Mouse (Mus musculus): Measurements from ENCODE around the gene Myzap.
A peak's percentile ranks its signal among the peaks of the same experiment; 100 is the strongest.

Gene Myzap

GRCm38 (mm10) chr9:71596888-71597287, 4.7 kb upstream of the Myzap start:
- peak; percentile 96 for DNase-seq

GRCm38 (mm10) chr9:71592577-71593285, 571 bp upstream of the Myzap start:
- DNase-seq: no peak

- no peak for DNase-seq
Measured at GRCm38 (mm10) chr9:71591106-71591505, 1.1 kb downstream of the Myzap start.

DNA sequence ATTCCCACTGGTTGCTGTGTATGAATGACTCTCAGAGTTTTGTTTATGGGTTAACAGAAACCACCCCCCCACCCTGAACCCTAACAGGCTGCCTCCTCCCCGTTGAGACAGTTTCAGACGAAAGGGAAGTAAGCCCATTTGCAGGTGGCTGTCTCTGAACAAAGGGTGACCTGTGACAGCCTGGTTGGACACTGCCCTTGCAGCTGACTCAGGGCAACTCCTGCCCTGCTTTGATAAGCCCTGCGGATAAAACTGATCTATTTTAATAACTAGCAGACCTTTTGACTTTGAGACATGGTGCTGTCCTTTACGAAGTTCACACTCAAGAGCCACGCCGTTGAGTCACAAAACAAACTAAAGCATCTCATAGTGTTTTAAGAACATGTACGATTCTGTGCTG, 2.4 kb downstream of the Myzap start:
- peak; percentile 96 for DNase-seq

DNA sequence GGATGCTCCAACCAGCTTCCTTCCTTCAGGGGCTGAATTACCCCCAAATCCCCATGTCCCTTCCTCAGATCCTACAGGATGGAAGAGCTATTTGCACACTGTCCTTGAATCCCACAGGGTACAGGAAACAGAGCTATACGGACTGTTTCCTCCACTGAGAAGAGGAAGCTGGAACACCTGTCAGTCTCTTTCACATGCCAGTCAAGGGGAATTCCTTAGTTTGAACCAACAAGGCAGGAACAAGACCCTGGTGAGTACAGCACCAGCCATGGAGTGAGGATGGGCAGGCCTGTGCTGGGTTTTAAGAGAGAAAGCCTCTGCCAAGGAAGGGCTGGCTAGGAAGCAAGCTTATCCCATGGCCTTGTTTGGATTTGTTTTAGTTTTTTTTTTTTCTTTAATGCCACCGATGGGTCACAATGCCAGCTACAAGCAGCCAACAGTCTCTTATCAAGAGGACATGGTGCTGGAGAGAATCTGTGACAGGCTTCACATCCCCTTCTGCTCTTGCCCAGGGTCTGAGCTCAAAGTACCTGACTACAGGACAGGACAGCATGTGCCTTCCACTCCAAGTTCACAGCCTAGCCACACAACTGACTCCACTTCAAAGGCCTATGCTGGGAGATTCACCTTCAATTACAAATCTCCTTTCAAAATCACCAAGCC, 3.1 kb downstream of the Myzap start:
- DNase-seq: peak; percentile 98

GRCm38 (mm10) chr9:71586408-71586807, 5.8 kb downstream of the Myzap start:
- DNase-seq: peak; percentile 94

- DNase-seq: peak; percentile 93
Measured at GRCm38 (mm10) chr9:71582771-71583170, 9.4 kb downstream of the Myzap start.

DNA sequence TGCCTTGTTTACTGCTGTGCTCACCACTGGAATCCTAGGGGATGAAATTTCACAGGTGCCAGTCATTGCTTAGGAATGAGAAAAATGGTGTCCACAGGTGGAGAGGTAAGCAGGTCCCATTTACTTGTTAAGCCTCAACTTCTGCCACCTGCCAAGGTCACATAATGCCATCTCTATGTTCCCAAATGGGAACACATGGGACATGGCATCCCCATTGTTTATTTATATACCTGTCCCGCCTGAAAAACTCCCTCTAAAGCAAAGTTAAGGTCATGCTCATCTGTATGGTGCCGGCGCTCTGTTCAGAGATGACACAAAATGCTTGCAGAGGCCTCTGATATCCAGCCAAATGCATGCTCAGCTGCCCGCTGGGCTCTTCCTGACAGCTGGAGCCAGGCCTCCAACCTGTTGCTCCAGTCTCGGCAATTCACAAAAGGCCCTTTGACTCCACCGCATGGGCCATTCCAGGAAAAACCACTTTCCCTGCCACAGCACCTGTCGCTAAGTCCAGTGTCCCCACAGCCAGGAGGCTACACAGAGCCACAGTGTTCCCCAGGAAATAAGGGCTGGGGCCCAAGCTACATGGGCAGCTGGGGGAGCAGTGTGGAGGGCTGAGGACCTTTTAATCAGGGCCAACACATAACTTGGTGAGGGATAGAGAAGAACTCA, 13.1 kb downstream of the Myzap start:
- DNase-seq: peak; percentile 93

DNA sequence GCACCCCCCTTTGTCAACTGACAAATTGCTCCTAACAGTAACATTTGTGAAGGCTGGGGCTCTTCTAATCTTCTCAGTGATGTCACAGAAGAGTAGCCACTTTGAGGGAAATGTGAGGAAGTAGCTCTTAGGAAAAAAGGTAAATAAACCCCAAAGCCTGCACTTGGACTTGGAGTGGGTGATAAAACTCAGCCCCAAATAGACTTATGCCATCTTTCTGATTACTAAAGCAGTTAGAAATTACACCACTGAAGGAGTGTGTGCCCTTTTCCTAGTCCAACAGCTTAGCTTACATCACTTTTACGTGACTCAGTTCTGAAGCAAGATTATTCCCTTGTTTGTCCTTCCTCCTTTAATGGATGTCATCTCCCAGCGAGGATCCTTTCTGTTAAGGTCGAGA, 17.7 kb downstream of the Myzap start:
- DNase-seq: no peak

GRCm38 (mm10) chr9:71573771-71574340, 18.3 kb downstream of the Myzap start:
- DNase-seq: peak; percentile 98

DNA sequence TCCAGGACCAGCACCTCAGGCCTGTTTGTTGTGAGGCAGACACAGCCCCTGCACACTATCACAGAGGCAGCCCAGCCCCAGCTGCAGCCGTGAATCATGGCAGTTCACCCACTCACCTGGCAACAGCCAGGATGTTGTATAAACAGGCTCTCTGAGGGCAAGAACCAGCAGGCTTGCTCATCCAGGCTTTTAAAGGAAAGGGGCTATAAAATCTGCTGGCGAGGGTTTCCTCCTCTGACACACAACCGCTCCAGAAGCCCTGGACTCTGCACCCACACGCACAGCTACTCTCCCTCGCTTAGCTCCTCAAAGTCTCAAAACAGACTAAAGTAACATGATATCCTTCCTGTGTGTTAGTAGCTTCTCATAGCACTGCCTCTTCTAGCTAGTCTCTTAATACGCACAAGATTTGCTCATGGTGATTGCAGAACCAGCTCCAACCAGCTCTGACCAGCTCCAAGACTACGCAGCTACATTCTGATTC, 21.0 kb downstream of the Myzap start:
- DNase-seq: peak; percentile 92

DNA sequence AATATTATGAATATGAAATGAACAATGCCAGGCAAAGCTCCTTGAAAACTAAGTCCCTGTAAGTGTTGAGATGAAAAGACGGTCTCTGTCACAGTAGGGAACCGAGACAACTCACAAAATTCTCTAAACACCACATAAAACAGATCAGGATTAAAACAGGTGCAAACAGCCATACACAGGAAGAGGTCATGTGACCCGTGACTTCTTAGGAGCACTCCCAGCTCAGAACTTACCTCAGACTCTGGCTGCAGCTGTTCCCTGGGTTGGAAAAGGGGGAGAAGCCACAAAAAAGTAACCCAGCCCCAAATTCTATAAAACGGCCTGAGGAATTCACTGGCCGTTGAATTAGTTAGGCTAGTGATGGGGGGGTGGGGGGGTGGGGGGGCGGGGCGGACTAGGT, 22.0 kb downstream of the Myzap start:
- DNase-seq: no peak

- peak; percentile 94 for DNase-seq
Measured at GRCm38 (mm10) chr9:71568323-71568942, 23.7 kb downstream of the Myzap start.

GRCm38 (mm10) chr9:71567391-71567790, 24.8 kb downstream of the Myzap start:
- peak; percentile 94 for DNase-seq

GRCm38 (mm10) chr9:71566763-71567162, 25.4 kb downstream of the Myzap start:
- peak; percentile 98 for DNase-seq

- peak; percentile 98 for DNase-seq
Measured at GRCm38 (mm10) chr9:71557737-71558136, 34.4 kb downstream of the Myzap start.

GRCm38 (mm10) chr9:71554001-71554400, 38.2 kb downstream of the Myzap start:
- DNase-seq: no peak

DNA sequence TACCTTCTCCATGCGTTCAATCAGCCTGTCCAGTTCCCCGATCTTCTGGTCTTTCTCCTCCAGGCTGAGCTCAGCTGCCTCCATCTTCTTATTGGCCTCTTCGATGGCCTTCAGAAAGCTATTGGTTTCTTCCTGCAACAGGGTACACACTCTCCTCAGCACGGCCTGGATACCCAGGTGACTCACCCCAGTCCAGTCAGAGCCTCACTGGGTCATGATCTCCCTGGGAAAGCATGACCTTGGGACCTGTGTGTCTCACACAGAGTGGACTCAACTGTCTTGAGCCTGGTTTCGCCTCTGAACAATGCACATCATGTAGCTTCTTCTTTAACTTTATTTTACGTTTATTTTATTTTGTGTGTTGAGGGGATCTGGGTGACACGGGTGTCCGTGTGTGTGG, 42.0 kb downstream of the Myzap start:
- DNase-seq: no peak

DNA sequence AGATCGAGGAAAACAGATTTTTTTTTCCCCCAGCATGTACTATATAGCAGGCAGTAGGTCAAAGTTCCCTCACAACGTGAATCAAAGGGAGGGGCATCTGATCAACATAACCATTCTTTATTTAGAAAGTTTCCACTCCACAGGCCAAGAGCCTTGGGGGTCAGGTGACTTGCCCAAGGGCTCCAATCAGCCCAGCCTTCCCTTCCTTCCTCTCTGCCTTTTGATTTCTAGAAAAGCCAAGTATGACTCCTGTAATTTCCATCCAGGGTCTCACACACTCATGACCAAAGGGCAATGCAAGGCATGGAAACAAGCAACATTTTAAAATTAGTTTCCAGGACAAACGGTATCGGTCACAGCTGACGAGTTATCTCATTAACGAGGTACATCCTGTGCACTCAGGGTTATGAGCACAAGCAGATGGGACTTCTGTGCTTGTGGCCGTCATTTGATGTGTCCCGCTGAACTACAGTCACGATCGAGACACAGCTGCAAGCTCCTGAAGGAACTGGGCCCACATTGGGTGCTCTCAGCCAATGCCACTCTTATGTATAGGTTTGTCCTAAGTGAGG, 44.4 kb downstream of the Myzap start:
- DNase-seq: peak; percentile 94

DNA sequence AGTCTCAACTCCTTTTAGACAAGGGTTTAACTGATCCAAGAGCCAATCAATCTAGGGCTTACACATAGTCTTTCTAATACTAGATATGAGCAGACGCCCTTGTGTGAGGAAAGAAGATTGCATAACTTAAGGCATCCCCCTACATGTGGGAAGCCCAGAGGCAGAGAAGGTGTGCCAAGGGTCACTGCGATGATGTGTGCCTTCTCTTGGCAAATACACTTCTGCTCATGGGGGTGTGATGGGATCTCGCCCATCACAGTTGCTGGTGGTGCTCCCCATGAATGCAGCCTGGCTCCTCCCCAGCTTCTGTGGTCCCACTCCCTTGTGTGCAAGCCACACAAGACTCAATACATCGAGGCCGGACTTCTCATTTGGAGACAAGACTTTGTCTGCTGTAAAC, 47.3 kb downstream of the Myzap start:
- peak; percentile 90 for DNase-seq

GRCm38 (mm10) chr9:71543443-71544222, 48.5 kb downstream of the Myzap start:
- DNase-seq: peak; percentile 92

GRCm38 (mm10) chr9:71542292-71542691, 49.9 kb downstream of the Myzap start:
- DNase-seq: no peak
